Mouse (Mus musculus) cerebellum, adult 8-10 months (tissue): ENCODE measurements around the gene Olfr523.

Source experiments
- DNase-seq: peaks from one replicate; pipeline ENCODE4 v3.0.0; 2022

The Olfr523 gene

GRCm38 (mm10) chr7:140184206-140184605, 11.2 kb downstream of the Olfr523 start:
- DNase-seq: no peak

GRCm38 (mm10) chr7:140186646-140187620, 13.9 kb downstream of the Olfr523 start:
- DNase-seq: no peak

DNA sequence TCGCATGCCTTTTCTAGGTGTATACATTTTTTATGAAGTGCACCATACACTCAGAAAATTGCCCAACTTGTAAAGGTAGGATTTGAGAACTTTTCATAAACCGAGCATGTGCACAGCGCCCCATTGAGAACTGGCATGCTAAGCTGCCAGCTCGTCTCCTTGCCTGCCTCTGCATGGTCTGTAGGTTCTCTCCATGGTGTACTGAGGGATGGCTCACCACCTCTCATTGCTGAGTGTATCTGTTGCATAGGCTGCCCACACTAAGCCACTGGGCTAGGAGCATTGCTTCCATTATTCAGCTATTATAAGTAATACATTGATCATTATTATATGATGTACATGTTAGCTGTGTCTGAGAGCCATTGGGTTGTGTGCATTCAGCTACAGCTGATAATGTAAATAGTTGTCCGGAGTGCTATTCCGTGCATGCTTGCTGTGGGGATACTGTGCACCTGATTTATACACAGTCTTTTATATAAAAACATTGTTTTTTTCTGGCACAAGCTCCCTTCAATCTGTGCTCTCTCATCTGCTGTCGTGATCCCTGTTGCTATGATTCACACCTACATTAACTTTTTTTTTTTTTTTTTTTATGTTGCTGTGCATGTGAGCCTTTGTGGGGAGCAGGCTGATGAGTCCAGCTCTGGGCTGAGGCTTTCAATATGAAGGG, 14.8 kb downstream of the Olfr523 start:
- DNase-seq: no peak

- no peak for DNase-seq
Observed at GRCm38 (mm10) chr7:140188391-140189328, 15.6 kb downstream of the Olfr523 start.

- no peak for DNase-seq
Observed at GRCm38 (mm10) chr7:140190435-140190834, 17.4 kb downstream of the Olfr523 start.

DNA sequence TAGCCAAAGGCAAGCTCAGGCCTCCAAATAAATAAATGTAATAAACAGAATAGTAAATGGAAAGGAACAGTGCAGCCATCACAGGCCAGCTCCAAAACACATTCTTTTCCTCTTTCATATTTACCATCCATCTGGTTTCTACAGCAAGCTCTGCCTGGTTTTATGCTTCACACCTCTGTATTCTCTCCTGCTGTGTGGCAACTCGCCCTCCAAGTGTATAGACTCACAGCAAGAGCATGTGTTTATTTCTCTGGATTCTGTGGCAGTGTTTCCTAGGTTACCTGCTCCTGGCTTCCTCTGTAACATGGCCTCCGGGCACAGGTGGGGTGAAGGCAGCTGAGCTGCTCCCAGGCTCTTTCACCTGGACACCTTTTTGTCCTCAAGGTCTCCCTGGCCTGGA, 19.4 kb downstream of the Olfr523 start:
- no peak for DNase-seq

- DNase-seq: no peak
Observed at GRCm38 (mm10) chr7:140192851-140193250, 19.8 kb downstream of the Olfr523 start.

DNA sequence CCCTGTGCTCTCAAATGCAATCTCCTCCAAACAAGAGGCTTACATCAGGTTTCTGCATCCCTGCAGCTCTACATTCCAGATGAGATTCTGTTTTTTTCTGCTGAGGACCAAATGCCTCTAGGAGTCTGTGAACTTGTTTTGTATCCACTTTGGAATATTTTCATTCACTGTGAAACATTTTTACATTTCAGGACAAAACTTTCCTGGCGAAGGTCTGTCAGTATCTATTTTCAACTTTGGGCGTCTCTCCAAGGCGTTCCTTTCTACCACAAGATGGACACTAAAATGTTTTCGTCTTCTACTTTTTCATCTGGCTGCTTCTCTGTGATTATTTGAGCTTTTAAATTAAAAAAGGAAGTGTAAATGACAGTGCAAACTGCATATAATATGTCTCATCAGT, 21.0 kb downstream of the Olfr523 start:
- DNase-seq: no peak

DNA sequence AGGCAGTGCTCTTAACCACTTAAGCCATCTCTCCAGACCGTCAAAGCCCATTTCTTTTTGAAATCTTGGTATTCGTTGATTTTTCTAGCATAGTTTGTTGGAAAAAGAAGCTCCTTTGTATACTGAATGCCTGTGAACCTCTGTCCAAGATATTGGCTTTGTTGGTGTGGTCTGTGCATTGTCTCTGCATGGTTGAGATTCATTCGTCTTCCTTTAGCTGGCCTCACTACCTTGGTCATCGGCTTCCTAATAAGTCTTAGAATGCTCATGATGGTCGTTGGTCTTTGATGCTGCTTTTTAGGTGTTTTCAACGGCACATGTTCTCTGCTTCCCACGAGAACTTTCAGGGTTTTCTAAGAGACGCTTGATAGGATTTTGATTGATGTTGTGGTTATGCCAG, 23.0 kb downstream of the Olfr523 start:
- DNase-seq: no peak

DNA sequence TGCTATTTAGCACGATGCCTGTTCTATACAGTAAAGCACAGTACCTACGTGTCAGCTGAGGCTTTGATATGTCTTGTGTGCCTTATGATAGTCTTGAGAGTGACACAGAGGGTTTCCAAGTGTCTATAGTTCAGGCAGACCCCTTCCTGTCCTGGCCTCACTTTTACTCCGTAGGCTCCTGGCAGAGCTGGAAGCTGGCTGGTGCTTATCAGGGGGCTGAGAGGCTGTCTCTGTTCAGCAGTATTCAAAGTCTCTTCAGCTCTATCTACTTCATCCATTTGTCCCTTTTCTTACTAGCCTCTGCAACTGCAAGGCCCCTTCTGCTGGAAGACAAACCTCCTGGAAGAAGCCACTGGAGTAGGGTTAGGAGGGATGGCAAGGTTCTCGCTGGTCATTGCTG, 28.1 kb downstream of the Olfr523 start:
- no peak for DNase-seq

- DNase-seq: no peak
Observed at GRCm38 (mm10) chr7:140205864-140206263, 32.8 kb downstream of the Olfr523 start, which contains the start of gene Olfr524. Gene Olfr524, minus strand, starts transcription at chr7:140205964.

DNA sequence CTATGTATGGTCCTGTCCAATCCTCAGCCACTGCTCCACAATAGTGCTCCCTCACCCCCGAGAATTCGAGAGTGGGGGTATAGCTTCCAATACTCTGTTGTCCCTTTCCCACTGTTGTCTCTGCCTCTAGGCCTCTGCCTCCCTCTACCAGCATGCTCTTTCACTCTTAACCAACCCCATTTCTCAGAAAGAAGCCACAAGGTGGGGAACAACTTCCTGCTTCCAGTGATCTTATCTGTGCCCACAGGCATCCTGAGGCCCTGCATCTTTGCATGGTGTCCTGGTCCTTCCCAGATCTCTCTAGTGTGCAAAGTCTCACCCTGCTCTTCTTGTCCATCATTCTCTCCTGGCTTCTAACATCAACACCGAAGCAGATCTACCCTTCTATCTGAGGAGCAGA, 33.9 kb downstream of the Olfr523 start:
- DNase-seq: no peak

DNA sequence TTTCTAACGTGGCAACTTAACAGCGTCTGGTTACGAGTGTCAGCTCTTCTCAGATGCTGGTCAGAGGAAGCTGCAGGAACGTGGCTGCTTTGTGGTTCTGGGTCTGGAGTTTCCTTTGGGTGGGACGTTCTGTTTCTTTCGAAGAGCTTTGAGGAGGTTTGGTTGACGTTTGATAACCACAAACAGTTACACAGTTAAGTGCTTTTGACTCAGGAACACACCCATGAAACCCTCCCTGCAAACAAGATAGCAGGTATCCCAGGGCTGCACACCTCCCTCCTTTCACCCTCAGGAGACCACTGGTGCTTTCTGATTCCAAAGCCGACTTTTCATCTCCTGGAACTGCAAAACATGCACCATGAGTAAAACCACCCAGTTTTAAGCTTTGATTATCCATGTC, 35.1 kb downstream of the Olfr523 start:
- no peak for DNase-seq

DNA sequence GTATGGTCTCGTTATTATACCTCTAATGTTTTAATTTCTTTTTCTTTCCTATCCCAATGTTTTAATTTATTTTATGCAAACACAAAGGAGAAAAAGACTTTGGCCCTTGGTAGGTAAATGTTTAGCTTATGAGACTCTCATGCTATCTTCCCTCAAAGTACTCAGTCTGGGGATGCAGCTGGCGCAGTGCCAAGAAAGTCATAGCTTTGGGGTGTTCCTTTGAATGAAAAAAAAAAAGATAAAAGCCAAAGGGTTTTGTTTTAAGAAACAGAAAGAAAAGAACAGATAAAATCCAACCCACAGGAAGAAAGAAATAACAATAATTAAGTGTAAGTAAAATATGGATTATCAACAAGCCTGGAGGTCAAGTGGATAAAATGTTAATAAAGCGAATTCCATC, 35.7 kb downstream of the Olfr523 start:
- no peak for DNase-seq

GRCm38 (mm10) chr7:140213841-140214240, 40.8 kb downstream of the Olfr523 start:
- DNase-seq: no peak

GRCm38 (mm10) chr7:140217967-140218366, 45.0 kb downstream of the Olfr523 start, which contains the start of gene Cd163l1:
Gene Cd163l1, plus strand, starts transcription at chr7:140218267.
- DNase-seq: no peak

DNA sequence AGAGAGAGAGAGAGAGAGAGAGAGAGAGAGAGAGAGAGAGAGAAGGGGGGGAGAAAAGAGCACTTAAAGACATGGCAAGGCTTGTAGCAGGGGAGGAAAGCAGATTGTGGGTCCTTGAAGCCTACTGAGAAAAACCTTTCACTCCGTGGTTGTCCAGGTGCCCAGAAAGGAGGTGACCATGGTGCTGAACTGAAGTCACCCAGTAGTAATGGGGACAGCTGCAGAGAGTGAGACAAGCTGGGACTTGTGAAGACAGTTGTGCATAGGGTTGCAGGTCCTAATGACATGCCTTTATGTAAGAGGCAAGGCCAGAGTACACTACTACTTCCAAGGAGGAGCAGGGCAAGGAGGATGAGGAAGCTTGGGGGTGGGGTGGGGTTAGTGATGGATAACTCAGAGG, 46.3 kb downstream of the Olfr523 start:
- no peak for DNase-seq

DNA sequence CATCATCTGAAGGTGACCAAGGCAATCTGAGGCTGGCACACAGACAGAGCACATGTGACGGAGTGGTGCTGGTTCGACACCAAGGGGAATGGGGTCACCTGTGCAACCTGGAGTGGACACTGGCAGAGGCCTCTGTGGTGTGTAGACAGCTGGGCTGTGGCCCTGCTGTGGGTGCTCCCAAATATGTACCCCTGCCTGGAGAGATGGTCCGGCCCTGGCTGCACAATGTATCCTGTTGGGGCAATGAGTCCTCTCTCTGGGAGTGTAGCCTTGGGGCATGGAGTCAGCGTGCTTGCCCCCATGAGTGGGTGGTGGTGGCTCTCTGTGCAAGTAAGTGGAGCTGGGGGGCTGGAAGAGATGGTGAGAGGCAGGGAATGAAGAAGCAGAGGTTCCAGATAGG, 47.4 kb downstream of the Olfr523 start:
- DNase-seq: no peak

DNA sequence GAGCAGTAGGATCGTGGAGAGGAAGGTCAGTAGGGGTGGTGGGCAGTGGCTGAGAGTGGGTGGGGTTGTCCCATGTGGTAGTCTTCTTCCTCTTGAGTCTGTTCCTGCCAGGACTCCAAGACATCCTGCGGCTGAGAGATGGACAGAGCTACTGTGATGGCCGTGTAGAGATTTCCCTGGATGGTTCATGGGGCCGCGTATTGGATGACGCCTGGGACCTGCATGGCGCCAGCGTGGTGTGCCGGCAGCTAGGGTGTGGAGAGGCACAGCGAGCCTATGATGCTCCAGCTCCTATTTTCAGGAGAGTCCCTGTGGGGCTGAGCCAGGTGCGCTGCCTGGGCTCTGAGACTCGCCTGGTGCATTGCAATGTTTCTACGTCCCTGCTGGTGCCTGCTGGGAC, 51.2 kb downstream of the Olfr523 start:
- DNase-seq: no peak
